Mouse (Mus musculus) spleen, adult 2 months (tissue): ENCODE measurements around the gene Slc44a1.

Experiments used
- CTCF ChIP-seq: fragments of 200-500 bp; IDR thresholded peaks from 2 replicates; pipeline ENCODE4 v1.5.1; 2011; ENCODE audit warnings: mild to moderate bottlenecking, inconsistent platforms; ENCODE audit not compliant: insufficient read depth, insufficient read length, insufficient replicate concordance; ENCODE audit errors: extremely low read depth
- POLR2A ChIP-seq: fragments of 200-500 bp; IDR thresholded peaks from 2 replicates; pipeline ENCODE4 v1.6.1; 2011; ENCODE audit warnings: low read depth, low read length, inconsistent platforms

DNA sequence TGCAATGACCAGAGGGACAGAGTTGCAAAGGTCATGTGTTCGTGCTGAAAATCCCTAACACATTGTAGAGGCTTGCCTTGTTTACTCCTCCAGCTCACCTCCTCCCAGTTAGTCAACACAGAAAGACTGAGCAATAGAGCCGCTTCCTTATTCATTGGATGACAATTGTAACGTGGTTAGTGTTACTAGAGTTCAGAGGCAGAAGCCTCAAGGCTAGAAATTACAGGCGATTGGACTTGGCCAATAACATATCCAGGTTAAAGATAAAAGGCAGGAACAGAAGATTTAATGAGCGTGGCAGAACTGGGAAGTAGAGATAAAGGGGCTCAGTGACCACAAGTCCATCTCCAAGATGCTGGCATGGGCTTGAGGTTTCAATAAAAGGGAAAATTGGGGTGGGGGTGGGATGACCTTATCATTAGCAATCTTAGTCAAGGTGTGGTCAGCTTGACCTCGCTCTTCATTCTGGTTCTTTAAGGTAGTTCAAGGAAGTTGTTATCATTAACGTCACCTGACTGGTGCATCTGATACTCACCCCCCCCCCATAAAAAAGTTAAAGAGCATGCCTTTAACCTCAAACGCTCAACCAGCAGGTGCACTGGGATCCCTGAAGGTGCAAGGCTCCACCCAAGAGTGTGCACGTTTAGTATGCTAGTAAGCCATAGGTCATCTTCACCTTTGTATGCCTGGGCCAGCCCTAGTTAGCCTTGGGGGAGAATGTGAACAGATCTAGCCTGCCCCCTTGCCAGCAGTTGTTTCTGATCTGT is 26.0 kb upstream of the Slc44a1 start:
- TF ChIP-seq CTCF, result no peak
- no peak for TF ChIP-seq POLR2A
